Mouse (Mus musculus): Measurements from ENCODE around the gene Scd4. TPM values are rescaled to one million over a fixed set of nuclear protein-coding genes. Genes with fewer than 3 reads are reported as not detected.

Scd4 gene
- polyA plus RNA-seq, 1 experiment from 2014 or later, result not detected

Small RNAs within 50 kb of the gene (microRNA-seq; reads per million reads assigned to microRNA genes)
- gene Mir5114 (ENCODE audit: borderline number of aligned reads), result 1.4 reads per million

Other genes with a start within 250 kb of the Scd4 start
- gene Chuk, start 225.6 kb upstream of the Scd4 start, polyA plus RNA-seq (2014; fragmentation: Nextera tagmentation; extraction: Ambion mirVana), result 46.1 and 47.2 TPM in 2 replicates
- gene Cwf19l1, start 197.2 kb upstream of the Scd4 start, polyA plus RNA-seq (2014; fragmentation: Nextera tagmentation; extraction: Ambion mirVana), result 47.3 and 52.3 TPM in 2 replicates
- gene Bloc1s2, start 186.6 kb upstream of the Scd4 start, polyA plus RNA-seq (2014; fragmentation: Nextera tagmentation; extraction: Ambion mirVana), result 104 and 110 TPM in 2 replicates
- gene Pkd2l1, start 140.7 kb upstream of the Scd4 start, polyA plus RNA-seq (2014; fragmentation: Nextera tagmentation; extraction: Ambion mirVana), result 0.10 TPM in 1 of 2 replicates, not detected in the other
- gene Scd3, start 129.8 kb upstream of the Scd4 start, polyA plus RNA-seq (2014; fragmentation: Nextera tagmentation; extraction: Ambion mirVana), result 0.22 and 0.59 TPM in 2 replicates
- gene Scd2, start 39.4 kb upstream of the Scd4 start, polyA plus RNA-seq (2014; fragmentation: Nextera tagmentation; extraction: Ambion mirVana), result 298 and 305 TPM in 2 replicates
- 12.9 and 14.2 TPM in 2 replicates for gene Scd1, start 74.8 kb downstream of the Scd4 start, polyA plus RNA-seq (2014; fragmentation: Nextera tagmentation; extraction: Ambion mirVana)
- gene Wnt8b, start 160.4 kb downstream of the Scd4 start, polyA plus RNA-seq (2014; fragmentation: Nextera tagmentation; extraction: Ambion mirVana), result 0.06 and 0.49 TPM in 2 replicates
- 0.17 and 0.24 TPM in 2 replicates for gene Sec31b, start 212.8 kb downstream of the Scd4 start, polyA plus RNA-seq (2014; fragmentation: Nextera tagmentation; extraction: Ambion mirVana)
- not detected in 2 replicates for gene Gm20538, start 219.7 kb downstream of the Scd4 start, polyA plus RNA-seq (2014; fragmentation: Nextera tagmentation; extraction: Ambion mirVana)
- gene Ndufb8, start 222.3 kb downstream of the Scd4 start, polyA plus RNA-seq (2014; fragmentation: Nextera tagmentation; extraction: Ambion mirVana), result 466 and 508 TPM in 2 replicates
- 23.5 and 25.4 TPM in 2 replicates for gene Hif1an, start 229.8 kb downstream of the Scd4 start, polyA plus RNA-seq (2014; fragmentation: Nextera tagmentation; extraction: Ambion mirVana)